Mouse (Mus musculus) A20 (cell line): ENCODE data around the gene Poldip2.

Experiments used
- DNase-seq: peaks from one replicate; pipeline ENCODE4 v3.0.0-alpha.2; 2011; ENCODE audit warnings: low read depth, low spot score

Gene Poldip2

GRCm38 (mm10) chr11:78540358-78540757 is 28.4 kb downstream of the Poldip2 start:
- DNase-seq, result no peak

DNA sequence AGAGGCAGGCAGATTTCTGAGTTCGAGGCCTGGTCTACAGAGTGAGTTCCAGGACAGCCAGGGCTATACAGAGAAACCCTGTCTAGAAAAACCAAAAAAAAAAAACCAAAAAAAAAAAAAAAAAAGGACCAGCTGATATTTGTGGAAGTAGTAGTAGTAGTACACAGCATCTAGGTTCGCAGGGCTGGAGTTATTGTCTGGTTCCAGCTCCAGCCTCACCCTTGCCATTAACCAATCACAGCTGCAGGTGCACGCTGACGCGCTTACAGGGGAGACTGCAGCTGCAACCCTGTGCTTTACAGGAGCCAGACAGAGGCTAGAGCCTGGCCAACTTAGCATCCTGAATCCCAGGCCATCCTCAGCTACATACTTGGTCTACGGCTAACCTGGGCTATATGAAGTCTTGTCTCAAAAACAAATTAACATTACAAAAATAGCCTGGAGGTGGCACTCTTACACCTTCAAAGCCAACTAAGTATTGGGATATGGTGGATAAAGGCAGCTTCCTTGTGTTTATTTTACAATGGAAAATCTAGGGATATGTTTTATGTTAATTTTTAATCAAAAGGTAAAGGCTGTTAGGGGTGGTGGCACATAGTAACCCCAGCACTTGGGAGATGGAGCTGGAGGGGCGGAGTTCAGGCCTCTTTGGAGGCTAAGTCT is 32.6 kb downstream of the Poldip2 start:
- DNase-seq, result no peak

DNA sequence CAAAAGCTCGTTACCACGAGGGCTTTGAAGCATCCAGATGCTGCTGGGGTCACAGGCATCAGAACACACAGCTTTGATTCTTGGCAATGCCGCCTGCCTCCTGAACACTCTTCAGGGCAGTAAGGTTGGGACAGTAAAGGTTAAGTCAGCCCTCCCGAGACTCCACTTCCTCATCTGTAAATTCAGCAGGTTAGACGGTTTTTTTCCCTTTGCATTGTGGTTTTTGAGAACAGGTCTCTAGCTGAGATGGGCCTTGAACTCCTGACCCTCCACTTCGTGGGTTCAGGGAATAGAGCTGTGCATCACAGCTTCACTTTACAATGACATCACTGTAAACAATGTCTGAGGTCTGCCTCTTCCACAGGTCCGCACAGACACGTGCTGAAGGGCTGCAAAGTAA is 33.2 kb downstream of the Poldip2 start:
- DNase-seq, result peak; percentile 26

GRCm38 (mm10) chr11:78547718-78548460 is 35.9 kb downstream of the Poldip2 start:
- no peak for DNase-seq

GRCm38 (mm10) chr11:78549491-78549987 is 37.5 kb downstream of the Poldip2 start:
- peak; percentile 35 for DNase-seq

- DNase-seq, result peak; percentile 98
These were observed 38.4 kb downstream of the Poldip2 start, which contains the start of gene Tmem97 for GRCm38 (mm10) chr11:78550168-78551058. Gene Tmem97 (minus strand): TSS chr11:78550777.

DNA sequence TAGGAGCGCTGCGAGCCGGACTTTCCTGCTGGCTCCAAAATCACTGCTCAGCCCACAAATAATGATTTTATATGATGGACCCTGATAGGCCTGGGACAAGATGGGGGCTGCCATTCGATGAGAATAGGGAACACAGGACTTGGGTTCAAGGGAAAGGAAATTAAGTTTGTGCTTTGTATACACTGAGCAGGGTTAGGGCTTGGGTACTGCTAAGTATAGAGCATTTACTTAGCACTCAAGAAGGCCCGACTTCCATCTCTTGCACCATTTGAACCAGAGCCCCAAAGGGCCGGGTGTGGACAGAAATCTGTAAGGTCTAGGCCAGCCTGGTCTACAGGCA is 39.0 kb downstream of the Poldip2 start:
- no peak for DNase-seq

GRCm38 (mm10) chr11:78555623-78556022 is 43.6 kb downstream of the Poldip2 start:
- DNase-seq, result no peak

GRCm38 (mm10) chr11:78556070-78556469 is 44.1 kb downstream of the Poldip2 start:
- no peak for DNase-seq

DNA sequence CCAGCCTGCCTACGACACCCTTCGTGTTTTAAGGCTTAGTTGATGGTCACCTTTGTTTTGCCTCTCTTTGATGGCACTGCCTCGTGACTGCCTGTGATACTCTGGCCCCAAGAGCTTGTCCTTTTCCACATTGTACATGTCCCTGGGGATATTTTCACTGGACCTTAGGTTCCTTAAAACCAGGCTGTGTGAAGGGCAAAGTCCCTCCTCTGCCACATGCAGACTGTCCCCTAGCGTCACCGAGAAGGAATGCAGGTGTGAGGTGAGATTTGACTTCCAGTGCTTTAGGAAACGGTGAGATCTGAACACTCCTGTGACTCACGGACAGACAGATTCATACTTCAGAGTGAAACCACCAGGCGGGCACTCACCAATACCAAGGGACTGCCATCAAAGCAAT is 45.2 kb downstream of the Poldip2 start:
- no peak for DNase-seq

- peak; percentile 68 for DNase-seq
These were observed 48.5 kb downstream of the Poldip2 start for GRCm38 (mm10) chr11:78560447-78560846.

GRCm38 (mm10) chr11:78566775-78567174 is 54.8 kb downstream of the Poldip2 start:
- DNase-seq, result no peak

GRCm38 (mm10) chr11:78567614-78568013 is 55.6 kb downstream of the Poldip2 start:
- DNase-seq, result no peak

GRCm38 (mm10) chr11:78568827-78569226 is 56.8 kb downstream of the Poldip2 start:
- no peak for DNase-seq

GRCm38 (mm10) chr11:78569806-78570205 is 57.8 kb downstream of the Poldip2 start:
- no peak for DNase-seq

GRCm38 (mm10) chr11:78571441-78571840 is 59.4 kb downstream of the Poldip2 start:
- no peak for DNase-seq

- no peak for DNase-seq
These were observed 59.9 kb downstream of the Poldip2 start for GRCm38 (mm10) chr11:78571854-78572253.
